Mouse (Mus musculus) hindbrain, embryonic 11.5 days (tissue): Measurements from ENCODE around the gene Pou2f2. TPM values are rescaled to one million over a fixed set of nuclear protein-coding genes. Genes with fewer than 3 reads are reported as not detected.

Experiments used
- ATAC-seq: fragments of 200-750 bp; cut with Nextera tagmentation; 2 replicates; pipeline ENCODE4 v1.8.0; 2017; ENCODE audit warnings: mild to moderate bottlenecking, moderate TSS enrichment, moderate library complexity; ENCODE audit not compliant: low FRiP score
- DNase-seq: peaks from one replicate; pipeline ENCODE4 v3.0.0-alpha.2; 2015; ENCODE audit warnings: low spot score
- H3K27ac ChIP-seq: fragments of 300-500 bp; sonication (generic); 2 replicates; pipeline ENCODE4 v1.5.1; 2014; ENCODE audit warnings: mild to moderate bottlenecking, low read depth, low read length
- H3K27me3 ChIP-seq: fragments of 300-500 bp; sonication (generic); 2 replicates; pipeline ENCODE4 v1.6.1; 2014; ENCODE audit warnings: mild to moderate bottlenecking, low read length, moderate library complexity, mixed read lengths; ENCODE audit not compliant: control insufficient read depth, insufficient read depth
- H3K36me3 ChIP-seq: fragments of 300-500 bp; sonication (generic); 2 replicates; pipeline ENCODE4 v1.6.1; 2014; ENCODE audit warnings: mild to moderate bottlenecking, low read length, moderate library complexity, mixed read lengths; ENCODE audit not compliant: control insufficient read depth, insufficient read depth
- H3K4me1 ChIP-seq: fragments of 300-500 bp; sonication (generic); replicated peaks from 2 replicates; pipeline ENCODE4 v1.6.1; 2014; ENCODE audit warnings: low read length, mixed read lengths; ENCODE audit not compliant: control insufficient read depth, insufficient read depth
- H3K4me2 ChIP-seq: fragments of 300-500 bp; sonication (generic); replicated peaks from 2 replicates; pipeline ENCODE4 v1.6.1; 2014; ENCODE audit warnings: mild to moderate bottlenecking, low read depth, low read length
- H3K4me3 ChIP-seq: fragments of 300-500 bp; sonication (generic); 2 replicates; pipeline ENCODE4 v1.5.1; 2014; ENCODE audit warnings: low read depth, low read length
- H3K9ac ChIP-seq: fragments of 300-500 bp; sonication (generic); 2 replicates; pipeline ENCODE4 v1.6.1; 2014; ENCODE audit warnings: low read depth, low read length
- H3K9me3 ChIP-seq: fragments of 300-500 bp; sonication (generic); 2 replicates; pipeline ENCODE4 v1.6.1; 2016; ENCODE audit warnings: low read length; ENCODE audit not compliant: control insufficient read depth
- WGBS: fragments of 180-500 bp; shearing (Covaris S2); extraction: QIAGEN DNeasy Blood & Tissue Kit; methylation state at CpG from one replicate; pipeline ENCODE4 v1.1.7; 2014; 5-methylcytosine and 5-hydroxymethylcytosine counted together
- polyA plus RNA-seq: library from polyadenylated mRNA; unstranded; fragments of >200 nt; fragmentation: Nextera tagmentation; extraction: Ambion mirVana; gene quantifications from 2 replicates; pipeline ENCODE4 v1.2.1, GENCODE M21; 2014

Pou2f2 gene
- polyA plus RNA-seq, 1 experiment from 2014 or later, result 51.9 TPM

DNA sequence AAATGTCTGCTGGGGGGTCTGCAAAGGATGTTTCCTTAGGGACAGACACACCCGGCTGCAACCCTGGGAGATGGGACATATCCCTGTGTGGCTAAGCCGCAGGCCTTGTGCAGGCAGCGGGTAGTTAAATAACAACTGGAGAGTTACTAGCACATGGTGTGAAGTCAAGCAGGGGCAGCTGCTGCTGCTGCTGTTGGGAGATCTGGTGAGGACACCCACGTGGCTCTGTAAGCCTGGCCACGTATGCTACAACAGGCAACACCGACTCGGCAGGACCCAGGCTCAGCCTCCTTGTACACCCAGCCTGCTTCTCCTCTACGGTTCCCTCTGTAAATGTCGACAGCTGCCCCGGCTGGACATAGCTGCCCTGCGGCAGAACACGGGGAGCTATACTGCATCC, 137.6 kb downstream of the Pou2f2 start:
- H3K9me3 ChIP-seq, result no peaks in the 10 kb centered on the region
- peaks cover 3% of the 10 kb centered on the region; the same call in 1 of the 2 replicates for H3K36me3 ChIP-seq
- WGBS, result 92% methylated on average over 12 of the region's 12 CpGs
- DNase-seq (no peak), ATAC-seq (no peak)
- H3K27me3 ChIP-seq, result no peaks in the 10 kb centered on the region
- no peaks in the 10 kb centered on the region for H3K4me1 ChIP-seq
- no peak overlapping the region for H3K9ac ChIP-seq
- H3K4me2 ChIP-seq, result no peak overlapping the region
- no peak overlapping the region for H3K4me3 ChIP-seq
- no peak overlapping the region for H3K27ac ChIP-seq

Other genes with a start within 250 kb of the Pou2f2 start
- gene Gm4881, start 235.2 kb downstream of the Pou2f2 start, polyA plus RNA-seq, result 4.7 and 6.1 TPM in 2 replicates
- gene Rabac1, start 207.0 kb downstream of the Pou2f2 start, polyA plus RNA-seq, result 122 and 129 TPM in 2 replicates
- gene Atp1a3, start 173.8 kb downstream of the Pou2f2 start, polyA plus RNA-seq, result 40.1 and 48.8 TPM in 2 replicates
- gene Grik5, start 107.4 kb downstream of the Pou2f2 start, polyA plus RNA-seq, result 8.9 and 14.4 TPM in 2 replicates
- 17.9 and 19.9 TPM in 2 replicates for gene Zfp574, start 107.2 kb downstream of the Pou2f2 start, polyA plus RNA-seq
- gene Dedd2, start 40.9 kb upstream of the Pou2f2 start, polyA plus RNA-seq, result 7.3 and 8.5 TPM in 2 replicates
- gene Zfp526, start 41.7 kb upstream of the Pou2f2 start, polyA plus RNA-seq, result 2.9 and 3.9 TPM in 2 replicates
- 14.1 and 16.1 TPM in 2 replicates for gene Gsk3a, start 58.1 kb upstream of the Pou2f2 start, polyA plus RNA-seq
- 12.8 and 14.2 TPM in 2 replicates for gene Erf, start 71.0 kb upstream of the Pou2f2 start, polyA plus RNA-seq
- gene Cic, start 88.0 kb upstream of the Pou2f2 start, polyA plus RNA-seq, result 25.4 and 39.0 TPM in 2 replicates
- gene Pafah1b3, start 118.3 kb upstream of the Pou2f2 start, polyA plus RNA-seq, result 335 and 344 TPM in 2 replicates
- gene Prr19, start 121.7 kb upstream of the Pou2f2 start, polyA plus RNA-seq, result 0.86 and 1.3 TPM in 2 replicates
- 9.9 and 10.6 TPM in 2 replicates for gene Tmem145, start 126.4 kb upstream of the Pou2f2 start, polyA plus RNA-seq
- 10.9 and 11.3 TPM in 2 replicates for gene Megf8, start 137.4 kb upstream of the Pou2f2 start, polyA plus RNA-seq
- gene Cnfn, start 190.0 kb upstream of the Pou2f2 start, polyA plus RNA-seq, result not detected in 2 replicates
- 2.6 and 3.3 TPM in 2 replicates for gene Lipe, start 219.0 kb upstream of the Pou2f2 start, polyA plus RNA-seq
- gene Cxcl17, start 233.2 kb upstream of the Pou2f2 start, polyA plus RNA-seq, result 0.28 TPM in 1 of 2 replicates, not detected in the other